Mouse (Mus musculus): Measurements from ENCODE around the gene Rsph14.

DNA sequence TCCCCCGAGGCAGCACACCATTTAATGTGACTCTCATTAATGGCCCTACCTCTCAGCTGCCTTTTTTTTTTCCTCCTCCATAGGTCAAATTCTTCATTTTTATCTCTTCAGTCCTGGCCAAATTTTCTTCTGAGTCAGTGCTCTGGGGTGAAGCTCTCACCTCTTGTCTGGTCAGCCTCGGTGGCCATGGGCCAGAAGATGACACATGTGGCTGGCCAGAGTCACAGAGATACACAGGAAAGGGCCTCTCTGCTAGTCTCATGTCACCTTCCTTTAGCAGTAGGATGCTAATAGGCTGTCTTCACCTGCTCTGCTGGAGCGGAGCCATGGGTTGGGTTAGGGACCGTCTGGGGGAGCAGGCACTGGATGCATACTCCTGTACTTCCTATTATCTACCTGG is 54.3 kb downstream of the Rsph14 start:
- TF ChIP-seq CTCF (IDR thresholded peaks at IDR 0.05; ENCODE audit: insufficient read depth, low read length) (no peak), POLR2A (IDR thresholded peaks at IDR 0.05; ENCODE audit: borderline replicate concordance, extremely low read depth, low read depth, low read length) (no peak)
